Mouse (Mus musculus) heart, embryonic 15.5 days (tissue): ENCODE data around the gene Pkd1. TPM values are rescaled to one million over a fixed set of nuclear protein-coding genes. Genes with fewer than 3 reads are reported as not detected.
A peak's percentile ranks its signal among the peaks of the same experiment; 100 is the strongest.

Experiments used
- ATAC-seq: fragments of 200-750 bp; cut with Nextera tagmentation; replicated peaks from 2 replicates; pipeline ENCODE4 v1.8.0; 2017; ENCODE audit warnings: low read depth, moderate TSS enrichment; ENCODE audit not compliant: insufficient number of reproducible peaks, insufficient read depth, low FRiP score
- H3K27ac ChIP-seq: fragments of 300-500 bp; sonication (generic); 2 replicates; pipeline ENCODE4 v1.5.1; 2015; ENCODE audit warnings: mild to moderate bottlenecking, inconsistent platforms
- H3K27me3 ChIP-seq: fragments of 300-500 bp; sonication (generic); 2 replicates; pipeline ENCODE4 v1.6.1; 2015; ENCODE audit warnings: inconsistent platforms
- H3K36me3 ChIP-seq: fragments of 300-500 bp; sonication (generic); 2 replicates; pipeline ENCODE4 v1.6.1; 2015; ENCODE audit warnings: mild to moderate bottlenecking, inconsistent platforms
- H3K4me1 ChIP-seq: fragments of 300-500 bp; sonication (generic); replicated peaks from 2 replicates; pipeline ENCODE4 v1.6.1; 2015; ENCODE audit warnings: inconsistent platforms
- H3K4me2 ChIP-seq: fragments of 300-500 bp; sonication (generic); 2 replicates; pipeline ENCODE4 v1.6.1; 2015; ENCODE audit warnings: inconsistent platforms, mild to moderate bottlenecking, moderate library complexity
- H3K4me3 ChIP-seq: fragments of 300-500 bp; sonication (generic); 2 replicates; pipeline ENCODE4 v1.5.1; 2015; ENCODE audit warnings: mild to moderate bottlenecking, inconsistent platforms
- H3K9ac ChIP-seq: fragments of 300-500 bp; sonication (generic); 2 replicates; pipeline ENCODE4 v1.6.1; 2015; ENCODE audit warnings: mild to moderate bottlenecking, inconsistent platforms
- H3K9me3 ChIP-seq: fragments of 300-500 bp; sonication (generic); replicated peaks from 2 replicates; pipeline ENCODE4 v1.6.1; 2016; ENCODE audit warnings: inconsistent platforms
- WGBS: fragments of 180-500 bp; shearing (Covaris S2); methylation state at CpG from one replicate; pipeline ENCODE4 v1.1.7; 2015; ENCODE audit warnings: mixed read lengths; 5-methylcytosine and 5-hydroxymethylcytosine counted together
- polyA plus RNA-seq: library from polyadenylated mRNA; unstranded; fragments of >200 nt; fragmentation: Nextera tagmentation; extraction: Ambion mirVana; gene quantifications from 2 replicates; pipeline ENCODE4 v1.2.1, GENCODE M21; 2015

The Pkd1 gene
- polyA plus RNA-seq = 12.4 and 21.1 TPM in 2 replicates

DNA sequence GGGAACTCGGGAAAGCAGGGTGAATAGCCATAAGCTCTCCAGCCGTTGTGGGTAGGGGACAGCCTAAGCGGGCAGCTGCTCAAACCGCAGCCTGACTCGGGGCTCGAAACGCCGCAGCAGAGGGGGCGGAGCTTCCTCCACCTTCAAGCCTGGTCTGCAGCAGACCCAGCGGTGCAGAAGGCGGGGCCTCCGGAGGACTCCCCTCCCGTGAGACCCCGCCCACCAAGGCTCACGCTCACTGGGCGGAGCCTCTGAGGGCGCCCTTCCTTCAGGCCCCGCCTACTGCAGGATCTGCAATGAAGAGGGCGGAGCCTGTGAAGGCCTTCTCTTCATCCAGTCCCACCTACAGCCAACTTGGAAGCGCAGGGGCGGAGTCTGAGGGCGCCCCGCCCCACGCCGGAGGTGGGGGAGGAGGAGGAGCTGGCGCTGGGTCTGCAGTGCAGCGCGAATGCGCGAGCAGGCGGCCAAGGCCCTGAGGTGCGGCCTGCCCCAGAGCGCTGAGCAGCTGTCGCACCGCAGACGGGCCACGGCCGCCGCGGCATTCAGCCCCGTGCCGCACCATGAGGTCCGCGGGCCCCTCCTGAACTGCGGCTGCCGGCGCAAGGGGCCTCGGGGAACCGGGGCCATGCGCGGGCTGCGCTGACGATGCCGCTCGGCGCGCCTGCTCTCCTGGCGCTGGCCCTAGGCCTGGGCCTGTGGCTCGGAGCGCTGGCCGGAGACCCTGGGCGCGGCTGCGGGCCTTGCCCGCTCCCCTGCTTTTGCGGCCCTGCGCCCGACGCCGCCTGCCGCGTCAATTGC, at the start of gene Pkd1:
Gene Pkd1, plus strand, starts transcription at position 217 of the 798 bp plus-strand sequence.
- Histone ChIP-seq H3K27me3 (peaks cover under 1% of the 10 kb centered on the region; the same call in 1 of the 2 replicates), H3K4me2 (peak within 1 kb of the TSS; percentile 77), H3K36me3 (no peaks in the 10 kb centered on the region), H3K4me3 (peak within 1 kb of the TSS; percentile 80), H3K9me3 (no peaks in the 10 kb centered on the region), H3K27ac (peak within 1 kb of the TSS; percentile 91), H3K4me1 (peaks cover 27% of the 10 kb centered on the region), H3K9ac (peak within 1 kb of the TSS; percentile 83)
- WGBS = 0% methylated on average over 71 of the region's 72 CpGs
- peak; percentile 96 for ATAC-seq

DNA sequence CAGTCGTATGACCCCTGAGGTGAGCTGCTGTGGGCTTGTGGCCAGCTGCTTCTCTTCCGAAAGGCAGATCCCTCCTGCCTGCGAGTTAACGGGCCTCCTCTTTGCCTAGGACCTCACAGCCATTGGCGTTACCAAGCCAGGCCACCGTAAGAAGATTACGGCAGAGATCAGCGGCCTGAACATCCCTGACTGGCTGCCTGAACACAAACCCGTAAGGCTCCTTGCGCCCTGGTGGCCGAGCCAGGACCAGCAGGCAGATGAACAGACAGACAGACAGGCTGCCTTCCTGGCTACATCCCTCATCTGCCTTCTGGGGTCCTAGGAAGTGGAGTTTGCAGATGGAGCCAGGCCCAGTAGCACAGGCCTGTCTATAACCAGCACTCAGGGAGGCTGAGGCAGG, 47.4 kb upstream of the Pkd1 start:
- Histone ChIP-seq H3K27me3 (peaks cover 14% of the 10 kb centered on the region), H3K27ac (no peak overlapping the region), H3K4me2 (no peak overlapping the region), H3K36me3 (no peaks in the 10 kb centered on the region), H3K9ac (no peak overlapping the region), H3K4me1 (peaks cover 9% of the 10 kb centered on the region), H3K4me3 (no peak overlapping the region), H3K9me3 (no peaks in the 10 kb centered on the region)
- no peak for ATAC-seq
- 40% methylated on average over 11 of the region's 11 CpGs for WGBS

DNA sequence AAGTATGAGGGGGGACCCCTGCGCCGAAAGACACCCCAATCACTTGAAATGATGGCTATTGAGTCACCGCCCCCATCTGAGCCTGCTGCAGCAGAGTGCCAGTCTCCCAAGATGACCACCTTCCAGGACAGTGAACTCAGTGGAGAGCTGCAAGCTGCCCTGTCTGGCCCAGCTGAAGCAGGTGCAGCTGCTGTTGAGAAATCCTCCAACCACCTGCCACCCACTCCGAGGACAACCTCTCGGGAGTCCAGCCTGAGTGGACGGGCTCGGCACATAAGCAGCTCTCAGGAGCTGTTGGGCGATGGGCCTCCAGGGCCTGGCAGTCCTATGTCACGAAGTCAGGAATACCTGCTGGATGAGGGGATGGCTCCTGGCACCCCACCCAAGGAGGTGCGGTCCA, 45.5 kb upstream of the Pkd1 start:
- ATAC-seq = no peak
- 87% methylated on average over 10 of the region's 10 CpGs for WGBS
- H3K4me1 ChIP-seq = peaks cover 12% of the 10 kb centered on the region
- H3K9ac ChIP-seq = no peak overlapping the region
- H3K27ac ChIP-seq = no peak overlapping the region
- H3K4me2 ChIP-seq = no peak overlapping the region
- peaks cover 14% of the 10 kb centered on the region for H3K36me3 ChIP-seq
- no peak overlapping the region for H3K4me3 ChIP-seq
- H3K9me3 ChIP-seq = no peaks in the 10 kb centered on the region
- peaks cover 16% of the 10 kb centered on the region for H3K27me3 ChIP-seq

DNA sequence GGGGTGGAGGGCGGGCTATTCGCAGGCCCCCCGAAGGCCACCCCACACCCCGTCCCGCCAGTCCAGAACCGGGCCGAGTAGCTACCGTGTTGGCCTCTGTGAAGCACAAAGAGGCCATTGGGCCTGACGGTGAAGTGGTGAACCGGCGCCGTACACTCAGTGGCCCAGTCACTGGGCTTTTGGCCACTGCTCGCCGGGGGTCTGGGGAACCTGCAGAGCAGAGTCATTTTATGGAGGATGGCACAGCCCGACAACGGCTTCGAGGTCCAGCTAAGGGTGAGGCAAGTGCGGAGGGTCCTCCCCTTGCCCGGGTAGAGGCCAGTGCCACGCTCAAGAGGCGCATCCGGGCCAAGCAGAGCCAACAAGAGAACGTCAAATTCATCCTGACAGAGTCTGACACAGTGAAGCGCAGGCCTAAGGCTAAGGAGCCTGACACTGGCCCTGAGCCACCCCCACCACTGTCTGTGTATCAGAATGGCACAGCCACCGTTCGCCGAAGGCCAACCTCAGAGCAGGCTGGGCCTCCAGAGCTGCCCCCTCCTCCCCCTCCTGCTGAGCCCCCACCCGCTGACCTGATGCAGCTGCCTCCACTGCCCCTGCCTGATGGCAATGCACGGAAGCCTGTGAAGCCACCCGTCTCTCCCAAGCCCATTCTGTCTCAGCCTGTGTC, 44.2 kb upstream of the Pkd1 start:
- WGBS = 88% methylated on average over 30 of the region's 30 CpGs
- peaks cover 12% of the 10 kb centered on the region for H3K4me1 ChIP-seq
- H3K4me2 ChIP-seq = no peak overlapping the region

DNA sequence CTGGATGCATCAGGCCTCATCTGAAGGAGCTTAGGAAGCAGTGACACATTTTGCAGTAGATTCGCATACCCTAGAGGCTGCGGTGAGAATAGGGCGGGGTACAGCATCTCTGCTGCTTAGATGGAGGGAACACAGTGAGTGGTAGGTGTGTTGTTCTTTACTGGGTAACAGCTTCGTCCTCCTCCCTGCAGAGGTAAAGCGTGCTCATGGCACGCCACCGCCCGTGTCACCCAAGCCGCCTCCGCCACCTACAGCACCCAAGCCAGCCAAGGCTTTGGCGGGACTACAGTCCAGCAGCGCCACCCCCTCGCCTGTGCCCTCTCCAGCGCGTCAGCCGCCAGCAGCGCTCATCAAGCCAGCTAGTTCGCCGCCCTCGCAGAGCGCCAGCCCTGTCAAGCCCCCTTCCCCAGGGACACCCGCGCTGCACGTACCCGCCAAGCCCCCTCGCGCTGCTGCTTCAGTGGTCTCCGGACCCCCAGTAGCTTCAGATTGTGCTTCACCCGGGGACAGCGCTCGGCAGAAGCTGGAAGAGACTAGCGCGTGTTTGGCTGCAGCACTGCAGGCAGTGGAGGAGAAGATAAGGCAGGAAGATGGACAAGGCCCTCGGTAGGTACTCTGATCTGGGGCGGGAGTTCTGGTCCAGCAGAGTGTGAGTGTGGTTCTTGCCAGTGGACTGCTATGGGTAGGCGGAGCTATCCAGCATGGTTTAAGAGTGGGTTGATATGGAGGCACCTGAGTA, 43.1 kb upstream of the Pkd1 start:
- peak; percentile 15; the same call in 1 of the 2 replicates for ATAC-seq
- peak overlapping the region; percentile 70 for H3K4me2 ChIP-seq
- 21% methylated on average over 36 of the region's 36 CpGs for WGBS
- peaks cover 37% of the 10 kb centered on the region for H3K36me3 ChIP-seq
- no peak overlapping the region for H3K27ac ChIP-seq
- H3K9ac ChIP-seq = peak overlapping the region; percentile 52
- no peaks in the 10 kb centered on the region for H3K9me3 ChIP-seq
- peaks cover 16% of the 10 kb centered on the region for H3K27me3 ChIP-seq
- peaks cover 12% of the 10 kb centered on the region for H3K4me1 ChIP-seq
- H3K4me3 ChIP-seq = peak overlapping the region; percentile 33

More for the DNA sequence above, 44.2 kb upstream of the Pkd1 start:
- H3K4me3 ChIP-seq = no peak overlapping the region
- no peak overlapping the region for H3K27ac ChIP-seq
- H3K36me3 ChIP-seq = peaks cover 27% of the 10 kb centered on the region
- ATAC-seq = no peak
- H3K9ac ChIP-seq = no peak overlapping the region
- H3K27me3 ChIP-seq = peaks cover 16% of the 10 kb centered on the region
- no peaks in the 10 kb centered on the region for H3K9me3 ChIP-seq

DNA sequence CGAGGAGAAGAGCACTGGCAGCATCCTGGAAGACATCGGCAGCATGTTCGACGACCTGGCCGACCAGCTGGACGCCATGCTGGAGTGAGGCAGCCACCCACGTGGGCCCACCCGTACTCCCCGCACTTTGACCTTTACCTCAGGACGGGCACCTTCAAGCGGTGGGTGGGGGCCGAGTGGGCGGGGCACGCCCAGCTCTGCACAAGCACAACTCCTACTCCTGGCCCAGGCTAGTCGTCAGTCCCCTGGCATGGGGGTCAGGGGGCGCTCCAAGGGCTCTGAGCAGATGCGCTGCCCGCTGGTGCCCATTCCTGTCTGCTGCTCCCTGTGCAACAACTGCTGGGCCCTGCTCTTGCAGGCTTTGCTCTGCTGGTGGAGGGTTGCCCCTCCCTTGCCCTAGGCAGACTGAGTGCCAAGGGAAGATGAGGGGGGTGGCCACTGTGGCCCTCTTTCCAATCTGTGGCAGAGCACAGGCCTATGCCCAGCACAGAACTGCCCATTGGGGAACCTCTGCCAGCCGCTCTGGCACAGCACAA, 42.4 kb upstream of the Pkd1 start:
- H3K4me2 ChIP-seq = peak overlapping the region; percentile 70
- H3K27me3 ChIP-seq = peaks cover 16% of the 10 kb centered on the region
- no peak overlapping the region for H3K9ac ChIP-seq
- H3K4me3 ChIP-seq = peak overlapping the region; percentile 33; the same call in 1 of the 2 replicates
- H3K9me3 ChIP-seq = no peaks in the 10 kb centered on the region
- peaks cover 12% of the 10 kb centered on the region for H3K4me1 ChIP-seq
- WGBS = 35% methylated on average over 19 of the region's 19 CpGs
- peaks cover 43% of the 10 kb centered on the region for H3K36me3 ChIP-seq
- H3K27ac ChIP-seq = no peak overlapping the region
- 0 out of 2 replicates have a peak, but pooled peaks have one; percentile 3 for ATAC-seq

DNA sequence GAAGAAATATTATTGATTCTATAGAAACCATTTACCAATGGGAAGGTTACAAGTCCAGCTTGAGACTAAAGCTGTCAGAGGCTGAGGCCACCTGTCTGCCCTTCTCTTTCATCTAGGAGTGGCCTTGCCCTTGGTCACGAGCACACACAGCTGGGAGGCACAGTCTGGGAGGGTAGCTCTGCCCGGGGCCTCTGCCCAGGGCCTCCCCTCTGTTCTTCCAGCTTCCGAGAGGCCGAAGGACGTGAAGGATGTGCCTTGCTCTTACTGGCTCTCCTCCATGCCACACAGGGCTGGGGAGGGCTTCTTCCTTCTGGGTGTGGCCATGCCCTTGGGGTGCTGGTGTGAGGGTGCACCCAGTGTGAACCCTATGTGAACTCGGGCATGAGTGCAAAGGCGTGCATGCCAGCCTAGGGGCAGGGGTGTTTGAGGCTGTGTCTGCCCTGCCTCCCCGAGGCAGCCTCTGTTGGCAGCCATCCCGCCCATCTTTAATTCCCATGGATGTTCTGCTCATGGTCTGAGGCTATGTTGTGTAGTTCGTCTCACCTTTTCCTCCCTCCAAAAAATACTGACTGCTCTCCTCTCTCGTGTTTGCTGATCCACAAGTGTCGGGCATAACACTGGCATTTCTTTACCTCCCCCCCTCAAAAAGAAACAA, 41.7 kb upstream of the Pkd1 start:
- Histone ChIP-seq H3K27ac (no peak overlapping the region), H3K36me3 (peaks cover 47% of the 10 kb centered on the region), H3K4me3 (no peak overlapping the region), H3K4me2 (no peak overlapping the region), H3K9me3 (no peaks in the 10 kb centered on the region), H3K4me1 (peaks cover 12% of the 10 kb centered on the region), H3K9ac (no peak overlapping the region), H3K27me3 (peaks cover 16% of the 10 kb centered on the region)
- 83% methylated on average over 12 of the region's 12 CpGs for WGBS
- no peak for ATAC-seq

DNA sequence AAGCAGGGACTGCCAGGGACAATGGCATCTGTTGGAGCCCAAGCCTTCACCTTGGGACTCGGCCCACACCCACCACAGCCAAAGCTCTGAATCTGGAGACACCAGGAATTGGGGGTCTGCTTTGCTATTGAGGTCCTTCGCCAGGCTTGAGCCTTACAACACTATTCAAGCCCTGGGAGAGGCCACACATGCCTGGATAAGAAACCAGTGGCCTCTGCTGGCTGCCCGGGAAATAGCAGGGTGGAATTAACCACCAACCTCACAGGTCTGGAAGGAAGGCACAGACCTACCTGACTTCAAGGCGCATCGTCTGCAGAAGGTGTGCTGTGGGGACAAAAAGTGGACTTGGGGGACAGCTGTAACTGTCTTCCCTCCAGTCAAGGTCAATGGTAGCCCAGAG, 36.0 kb upstream of the Pkd1 start:
- Histone ChIP-seq H3K9ac (no peak overlapping the region), H3K4me1 (no peaks in the 10 kb centered on the region; the same call in 1 of the 2 replicates), H3K27ac (no peak overlapping the region), H3K27me3 (no peaks in the 10 kb centered on the region), H3K4me2 (peak overlapping the region; percentile 28; the same call in 1 of the 2 replicates), H3K4me3 (peak overlapping the region; percentile 15; the same call in 1 of the 2 replicates), H3K36me3 (peaks cover 67% of the 10 kb centered on the region), H3K9me3 (no peaks in the 10 kb centered on the region)
- WGBS = 49% methylated on average over 5 of the region's 5 CpGs
- ATAC-seq = peak; percentile 62; the same call in 1 of the 2 replicates

DNA sequence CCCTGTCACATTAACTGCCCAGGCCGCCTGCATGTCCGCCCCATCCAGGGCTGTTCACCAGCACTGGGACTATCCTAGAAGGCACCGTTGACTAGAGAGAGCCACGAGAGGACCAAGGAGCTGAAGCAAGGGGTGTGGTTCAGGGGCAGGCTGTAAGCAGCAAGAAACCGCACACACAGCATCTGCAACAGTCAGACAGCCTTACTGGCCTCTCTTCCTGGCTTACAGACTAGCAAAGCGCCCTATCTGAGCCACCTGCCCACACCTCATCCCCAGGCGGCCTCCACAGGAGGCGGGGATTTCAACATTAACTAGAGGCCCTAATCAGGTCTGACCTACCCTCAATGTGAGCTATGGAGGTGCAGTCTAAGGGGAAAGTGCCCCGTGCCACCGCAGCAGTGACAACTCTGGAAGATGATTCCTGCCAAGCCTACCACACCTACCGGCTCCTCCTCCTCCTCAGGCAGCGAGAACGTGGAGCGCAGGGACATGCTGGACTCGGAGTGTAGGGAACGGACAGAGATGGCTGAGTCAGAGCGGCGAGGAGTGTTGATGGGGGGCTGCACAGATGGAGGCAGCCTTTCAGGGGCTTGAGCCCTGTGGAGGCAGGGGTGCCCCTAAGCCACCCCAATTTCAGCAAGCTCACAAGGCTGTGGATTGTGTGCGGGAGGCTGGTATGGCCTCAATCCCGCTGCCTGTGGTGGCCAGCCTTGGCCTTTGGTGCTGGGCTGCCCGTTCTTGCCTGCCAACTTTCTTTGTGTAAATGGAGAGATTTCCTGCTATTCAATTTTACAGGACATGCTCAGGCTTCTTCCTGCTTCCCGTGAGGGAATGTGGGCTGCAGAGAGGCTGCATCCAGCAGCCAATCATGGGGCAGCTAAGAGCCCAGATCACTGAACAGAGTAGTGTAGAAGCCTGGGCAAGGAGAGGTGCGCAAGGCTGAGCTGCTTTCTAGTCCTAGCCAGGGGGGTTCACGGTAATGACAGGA, 35.1 kb upstream of the Pkd1 start:
- Histone ChIP-seq H3K9me3 (no peaks in the 10 kb centered on the region), H3K4me1 (no peaks in the 10 kb centered on the region; the same call in 1 of the 2 replicates), H3K27ac (peak overlapping the region; percentile 63), H3K4me3 (peak overlapping the region; percentile 15), H3K36me3 (peaks cover 61% of the 10 kb centered on the region), H3K27me3 (no peaks in the 10 kb centered on the region), H3K9ac (no peak overlapping the region), H3K4me2 (peak overlapping the region; percentile 28; the same call in 1 of the 2 replicates)
- WGBS = 84% methylated on average over 24 of the region's 24 CpGs
- peak; percentile 63; the same call in 1 of the 2 replicates for ATAC-seq

DNA sequence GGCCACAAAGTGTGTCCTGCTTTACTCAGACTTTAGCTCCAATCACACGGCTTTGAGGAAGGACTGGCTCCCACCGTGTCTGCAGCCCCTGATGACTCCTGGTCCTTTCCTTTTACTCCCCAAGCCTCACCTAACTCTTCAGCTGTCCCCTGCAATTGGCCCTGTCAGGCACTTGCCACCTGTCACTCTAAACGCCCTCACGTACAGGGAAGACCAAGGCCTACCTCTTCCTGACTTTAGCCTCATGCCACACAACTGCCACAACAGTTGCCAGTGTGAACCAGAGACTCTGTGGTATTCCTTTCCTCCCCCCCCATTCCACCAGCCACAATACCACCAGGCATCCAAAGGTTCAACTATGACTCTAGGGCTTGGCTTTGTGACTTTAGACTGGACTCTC, 29.2 kb upstream of the Pkd1 start:
- Histone ChIP-seq H3K4me2 (no peak overlapping the region), H3K9me3 (no peaks in the 10 kb centered on the region), H3K36me3 (peaks cover 32% of the 10 kb centered on the region), H3K9ac (no peak overlapping the region), H3K27me3 (no peaks in the 10 kb centered on the region), H3K4me1 (peaks cover 12% of the 10 kb centered on the region), H3K27ac (no peak overlapping the region), H3K4me3 (no peak overlapping the region)
- ATAC-seq = no peak
- WGBS = 83% methylated on average over 4 of the region's 4 CpGs
